Mouse (Mus musculus) midbrain, embryonic 13.5 days (tissue): Measurements from ENCODE around the gene Sesn1. TPM values are rescaled to one million over a fixed set of nuclear protein-coding genes. Genes with fewer than 3 reads are reported as not detected.
"Not testable (repeated sequence)": the region's sequence is repeated elsewhere in the genome, so short reads cannot be mapped to it uniquely, and the experiment has no call there.

Experiments
- ATAC-seq: fragments of 200-750 bp; cut with Nextera tagmentation; 2 replicates; pipeline ENCODE4 v1.8.0; 2017; ENCODE audit warnings: mild to moderate bottlenecking, moderate TSS enrichment, moderate library complexity
- H3K27ac ChIP-seq: fragments of 300-500 bp; sonication (generic); 2 replicates; pipeline ENCODE4 v1.5.1; 2015; ENCODE audit warnings: inconsistent platforms, mild to moderate bottlenecking, moderate library complexity
- H3K27me3 ChIP-seq: fragments of 300-500 bp; sonication (generic); 2 replicates; pipeline ENCODE4 v1.6.1; 2015; ENCODE audit warnings: mild to moderate bottlenecking, inconsistent platforms
- H3K36me3 ChIP-seq: fragments of 300-500 bp; sonication (generic); 2 replicates; pipeline ENCODE4 v1.6.1; 2015; ENCODE audit warnings: mild to moderate bottlenecking, inconsistent platforms
- H3K4me1 ChIP-seq: fragments of 300-500 bp; sonication (generic); replicated peaks from 2 replicates; pipeline ENCODE4 v1.6.1; 2015; ENCODE audit warnings: inconsistent platforms
- H3K4me2 ChIP-seq: fragments of 300-500 bp; sonication (generic); replicated peaks from 2 replicates; pipeline ENCODE4 v1.6.1; 2015; ENCODE audit warnings: moderate library complexity, mild to moderate bottlenecking, inconsistent platforms
- H3K4me3 ChIP-seq: fragments of 300-500 bp; sonication (generic); replicated peaks from 2 replicates; pipeline ENCODE4 v1.5.1; 2015; ENCODE audit warnings: mild to moderate bottlenecking, inconsistent platforms
- H3K9ac ChIP-seq: fragments of 300-500 bp; sonication (generic); replicated peaks from 2 replicates; pipeline ENCODE4 v1.6.1; 2015; ENCODE audit warnings: mild to moderate bottlenecking, inconsistent platforms
- H3K9me3 ChIP-seq: fragments of 300-500 bp; sonication (generic); 2 replicates; pipeline ENCODE4 v1.6.1; 2016; ENCODE audit warnings: mild to moderate bottlenecking, inconsistent platforms
- WGBS: fragments of 180-500 bp; shearing (Covaris S2); methylation state at CpG from one replicate; pipeline ENCODE4 v1.1.7; 2015; 5-methylcytosine and 5-hydroxymethylcytosine counted together
- polyA plus RNA-seq: library from polyadenylated mRNA; unstranded; fragments of >200 nt; fragmentation: Nextera tagmentation; extraction: Ambion mirVana; gene quantifications from 2 replicates; pipeline ENCODE4 v1.2.1, GENCODE M21; 2015

Gene Sesn1
- polyA plus RNA-seq, 1 experiment from 2014 or later, result 28.9 TPM

DNA sequence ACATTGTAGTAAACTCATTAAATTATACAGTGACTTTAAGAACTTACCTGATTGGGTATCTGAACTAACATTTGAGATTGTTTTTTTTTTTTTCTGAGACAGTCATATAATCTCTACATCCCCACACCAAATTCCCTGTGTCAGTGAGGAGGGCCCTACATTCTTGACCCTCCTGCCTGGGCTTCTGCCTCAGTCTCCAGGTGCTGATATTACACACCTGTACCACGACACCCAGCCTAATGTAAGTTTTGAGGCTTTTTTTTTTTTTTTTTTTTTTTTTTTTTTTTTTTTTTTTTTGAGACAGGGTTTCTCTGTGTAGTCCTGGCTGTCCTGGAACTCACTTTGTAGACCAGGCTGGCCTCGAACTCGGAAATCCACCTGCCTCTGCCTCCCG lies 13.5 kb downstream of the Sesn1 start:
- H3K36me3 ChIP-seq, H3K4me3 ChIP-seq, H3K9me3 ChIP-seq, ATAC-seq, H3K27me3 ChIP-seq, H3K4me2 ChIP-seq, H3K27ac ChIP-seq, H3K9ac ChIP-seq, H3K4me1 ChIP-seq: not testable (repeated sequence)
- 84% methylated on average over 4 of the region's 4 CpGs for WGBS

DNA sequence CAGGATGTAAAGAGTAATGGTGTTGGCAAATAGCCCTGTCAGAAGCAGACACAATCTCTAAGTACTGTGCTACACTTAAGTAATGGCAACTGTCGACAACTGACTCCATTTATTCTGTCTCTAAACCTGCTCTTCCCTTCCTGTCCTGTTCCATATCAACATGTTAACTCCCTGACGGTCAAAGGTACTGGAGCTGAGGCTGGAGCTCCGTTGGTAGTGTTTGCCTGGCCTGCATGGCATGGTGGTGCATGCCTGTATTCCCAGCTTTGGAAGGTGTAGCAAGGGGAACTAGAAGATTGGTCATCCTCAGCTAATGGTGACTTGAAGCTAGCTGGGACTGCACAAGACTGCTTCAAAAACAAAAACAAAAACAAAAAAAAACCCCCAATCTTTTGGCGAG lies 14.2 kb downstream of the Sesn1 start:
- H3K4me1 ChIP-seq, result no peaks in the 10 kb centered on the region
- no peak overlapping the region for H3K27ac ChIP-seq
- ATAC-seq, result no peak
- H3K9ac ChIP-seq, result no peak overlapping the region
- no peaks in the 10 kb centered on the region for H3K9me3 ChIP-seq
- H3K27me3 ChIP-seq, result no peaks in the 10 kb centered on the region
- H3K4me3 ChIP-seq, result no peak overlapping the region
- no peak overlapping the region for H3K4me2 ChIP-seq
- H3K36me3 ChIP-seq, result no peaks in the 10 kb centered on the region
- WGBS, result 88% methylated on average over 4 of the region's 4 CpGs

DNA sequence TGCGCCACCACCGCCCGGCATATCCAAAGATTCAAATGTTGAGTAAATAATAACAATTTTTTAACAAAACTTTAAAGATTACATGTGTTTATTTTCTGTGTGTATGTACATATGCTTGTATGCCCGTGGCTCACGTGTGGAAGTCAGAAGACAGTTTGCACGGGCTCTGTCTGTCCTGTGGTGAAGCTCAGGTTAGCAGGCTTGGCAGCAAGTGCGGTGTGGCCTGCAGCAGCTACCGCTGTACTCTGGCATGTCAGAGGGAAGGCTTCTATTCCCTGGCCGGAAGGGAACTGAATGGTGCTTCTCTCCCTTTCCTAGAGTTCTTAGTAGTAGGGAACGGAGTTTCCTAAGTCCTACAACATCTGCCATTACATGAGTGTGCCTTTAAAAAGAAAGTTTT lies 15.3 kb downstream of the Sesn1 start:
- Histone ChIP-seq H3K4me3 (no peak overlapping the region), H3K4me1 (no peaks in the 10 kb centered on the region), H3K9ac (no peak overlapping the region), H3K4me2 (no peak overlapping the region), H3K27me3 (no peaks in the 10 kb centered on the region), H3K9me3 (no peaks in the 10 kb centered on the region), H3K36me3 (no peaks in the 10 kb centered on the region), H3K27ac (no peak overlapping the region)
- no peak for ATAC-seq
- WGBS, result 88% methylated on average over 10 of the region's 10 CpGs

DNA sequence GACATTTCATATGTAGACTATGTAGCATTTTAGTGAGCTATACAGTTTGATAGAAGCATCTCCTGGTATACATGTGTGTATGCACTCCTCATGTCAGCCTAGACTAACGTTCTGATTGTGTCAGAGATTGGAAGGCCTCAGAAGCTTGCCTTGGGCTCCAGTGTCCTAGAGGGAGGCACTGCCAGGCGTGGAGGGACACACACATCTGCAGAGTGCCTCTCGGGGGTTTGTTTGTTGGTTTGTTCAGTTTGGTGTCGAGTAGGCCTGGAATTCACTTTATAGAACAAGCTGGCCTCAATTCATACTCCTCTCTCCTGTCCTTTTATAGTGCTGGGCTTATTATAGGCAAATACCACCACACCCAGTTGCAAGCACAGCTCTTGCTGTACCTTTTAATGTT lies 16.3 kb downstream of the Sesn1 start:
- no peaks in the 10 kb centered on the region for H3K36me3 ChIP-seq
- no peak overlapping the region for H3K9ac ChIP-seq
- no peak for ATAC-seq
- H3K4me1 ChIP-seq, result no peaks in the 10 kb centered on the region
- H3K9me3 ChIP-seq, result no peaks in the 10 kb centered on the region
- WGBS, result 90% methylated on average over 4 of the region's 4 CpGs
- no peaks in the 10 kb centered on the region for H3K27me3 ChIP-seq
- H3K4me2 ChIP-seq, result no peak overlapping the region
- H3K27ac ChIP-seq, result no peak overlapping the region
- no peak overlapping the region for H3K4me3 ChIP-seq

DNA sequence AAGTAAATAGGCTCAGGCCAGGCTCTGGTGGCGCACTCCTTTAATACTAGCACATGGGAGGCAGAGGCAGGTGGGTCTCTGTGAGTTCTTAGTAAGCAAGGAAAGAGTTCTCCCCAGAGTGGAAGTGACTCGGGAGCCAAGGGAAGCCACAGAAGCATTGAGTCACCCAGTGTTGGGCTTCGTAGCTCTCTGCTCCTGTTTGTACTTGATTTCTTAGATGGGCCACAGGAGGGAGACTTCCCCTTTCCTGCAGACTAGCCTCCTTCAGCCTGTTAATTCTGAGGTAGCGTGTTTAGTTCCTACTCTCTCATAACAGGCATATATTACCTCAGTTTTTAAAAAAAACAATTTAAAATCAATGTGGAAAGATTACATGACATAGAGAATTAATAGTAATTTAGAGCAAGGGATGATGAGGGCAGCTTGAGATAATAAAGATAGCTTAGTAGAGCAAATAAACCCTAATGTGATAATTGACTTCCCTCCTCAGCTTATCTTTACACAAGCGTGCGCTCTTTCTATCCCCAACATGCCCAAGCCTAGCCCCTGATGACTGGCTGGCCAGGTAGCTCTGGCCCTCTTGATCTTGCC lies 16.9 kb downstream of the Sesn1 start:
- no peak overlapping the region for H3K4me2 ChIP-seq
- H3K9me3 ChIP-seq, result no peaks in the 10 kb centered on the region
- H3K9ac ChIP-seq, result no peak overlapping the region
- 91% methylated on average over 6 of the region's 6 CpGs for WGBS
- H3K4me3 ChIP-seq, result no peak overlapping the region
- ATAC-seq, result no peak
- H3K36me3 ChIP-seq, result no peaks in the 10 kb centered on the region
- no peaks in the 10 kb centered on the region for H3K27me3 ChIP-seq
- H3K27ac ChIP-seq, result no peak overlapping the region
- no peaks in the 10 kb centered on the region for H3K4me1 ChIP-seq

DNA sequence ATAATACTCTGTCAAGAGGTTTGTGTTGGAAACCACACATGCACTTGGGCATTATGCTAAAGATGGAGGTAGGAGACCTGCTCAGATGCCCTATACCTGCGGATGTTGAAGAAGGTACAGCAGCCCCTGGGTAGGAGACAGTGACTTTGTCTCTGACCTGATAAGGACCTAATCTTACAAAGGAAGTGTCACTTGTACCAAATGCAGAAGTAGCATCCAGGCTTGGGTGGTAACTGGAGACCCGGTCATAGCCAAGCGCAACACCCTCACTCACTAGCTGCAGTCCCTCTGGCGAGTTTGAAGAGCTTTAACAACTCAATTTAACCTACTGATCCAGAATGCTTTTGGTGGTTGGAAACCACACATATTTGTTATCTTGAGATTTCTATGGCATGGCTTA lies 18.0 kb downstream of the Sesn1 start:
- WGBS, result 88% methylated on average over 4 of the region's 4 CpGs

DNA sequence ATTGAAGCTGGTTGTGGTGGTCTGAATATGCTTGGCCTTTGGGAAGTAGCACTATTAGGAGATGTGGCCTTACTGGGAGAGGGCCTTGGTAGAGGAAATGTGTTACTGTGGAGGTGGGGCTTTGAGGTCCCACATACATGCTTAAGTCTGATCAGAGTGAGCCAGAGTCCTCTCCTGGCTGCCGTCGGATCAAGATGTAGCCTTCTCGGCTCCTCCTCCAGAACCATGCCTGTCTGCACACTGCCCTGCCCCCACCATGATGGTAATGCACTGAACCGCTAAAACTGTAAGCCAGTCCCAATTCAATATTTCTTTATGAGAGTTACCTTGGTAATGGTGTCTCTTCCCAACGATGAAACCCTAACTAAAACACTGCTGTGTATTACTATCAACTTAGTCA lies 19.5 kb downstream of the Sesn1 start:
- H3K4me2 ChIP-seq, result no peak overlapping the region
- H3K9me3 ChIP-seq, result no peaks in the 10 kb centered on the region
- no peaks in the 10 kb centered on the region for H3K4me1 ChIP-seq
- no peak for ATAC-seq
- H3K36me3 ChIP-seq, result no peaks in the 10 kb centered on the region
- H3K27ac ChIP-seq, result no peak overlapping the region
- no peak overlapping the region for H3K4me3 ChIP-seq
- WGBS, result 91% methylated on average over 5 of the region's 5 CpGs
- no peak overlapping the region for H3K9ac ChIP-seq
- H3K27me3 ChIP-seq, result no peaks in the 10 kb centered on the region

More for the DNA sequence above, 18.0 kb downstream of the Sesn1 start:
- Histone ChIP-seq H3K4me3 (no peak overlapping the region), H3K36me3 (no peaks in the 10 kb centered on the region), H3K27ac (no peak overlapping the region), H3K4me1 (no peaks in the 10 kb centered on the region), H3K27me3 (no peaks in the 10 kb centered on the region), H3K9ac (no peak overlapping the region), H3K4me2 (no peak overlapping the region), H3K9me3 (no peaks in the 10 kb centered on the region)
- ATAC-seq, result no peak

DNA sequence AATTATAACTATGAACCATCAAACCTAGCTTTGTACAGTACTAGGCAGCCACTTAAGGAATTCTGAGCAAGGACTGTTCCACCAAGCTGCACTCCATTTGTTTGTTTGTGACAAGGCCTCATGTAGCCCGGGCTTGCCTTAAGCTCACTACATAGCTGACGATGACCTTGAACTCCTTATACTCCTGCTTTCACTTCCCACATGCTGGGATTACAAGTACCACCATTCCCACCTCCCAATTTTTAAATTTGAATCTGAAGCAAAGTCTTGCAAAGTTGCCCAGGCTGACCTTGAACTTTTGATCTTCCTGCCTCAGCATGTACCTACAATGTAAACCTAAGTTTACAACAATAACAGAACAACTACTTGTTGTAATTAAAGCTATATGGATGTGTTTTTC lies 20.2 kb downstream of the Sesn1 start:
- Histone ChIP-seq H3K27ac (no peak overlapping the region), H3K9me3 (no peaks in the 10 kb centered on the region), H3K4me3 (no peak overlapping the region), H3K9ac (no peak overlapping the region), H3K4me2 (no peak overlapping the region), H3K27me3 (no peaks in the 10 kb centered on the region), H3K36me3 (no peaks in the 10 kb centered on the region), H3K4me1 (no peaks in the 10 kb centered on the region)
- 90% methylated on average over 2 of the region's 2 CpGs for WGBS
- no peak for ATAC-seq

DNA sequence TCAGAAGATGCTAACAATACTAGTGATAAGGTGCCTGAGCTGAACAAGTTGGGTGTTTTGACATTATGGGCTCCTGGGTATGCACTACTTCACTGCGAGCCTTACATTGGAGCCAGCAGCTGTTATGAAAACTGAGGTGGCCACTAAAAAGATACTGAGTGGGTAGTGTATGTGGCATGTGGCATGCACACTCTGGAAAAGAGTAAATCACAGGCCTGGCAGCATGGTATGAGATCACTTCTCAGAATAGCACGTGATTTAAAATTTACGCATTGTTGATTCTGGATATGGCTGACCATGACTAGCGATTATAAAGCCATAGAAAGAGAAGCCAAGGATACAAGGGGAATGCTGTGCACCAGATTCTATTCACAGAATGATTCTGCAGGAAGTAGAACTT lies 20.7 kb downstream of the Sesn1 start:
- 74% methylated on average over 4 of the region's 4 CpGs for WGBS
- no peaks in the 10 kb centered on the region for H3K4me1 ChIP-seq

DNA sequence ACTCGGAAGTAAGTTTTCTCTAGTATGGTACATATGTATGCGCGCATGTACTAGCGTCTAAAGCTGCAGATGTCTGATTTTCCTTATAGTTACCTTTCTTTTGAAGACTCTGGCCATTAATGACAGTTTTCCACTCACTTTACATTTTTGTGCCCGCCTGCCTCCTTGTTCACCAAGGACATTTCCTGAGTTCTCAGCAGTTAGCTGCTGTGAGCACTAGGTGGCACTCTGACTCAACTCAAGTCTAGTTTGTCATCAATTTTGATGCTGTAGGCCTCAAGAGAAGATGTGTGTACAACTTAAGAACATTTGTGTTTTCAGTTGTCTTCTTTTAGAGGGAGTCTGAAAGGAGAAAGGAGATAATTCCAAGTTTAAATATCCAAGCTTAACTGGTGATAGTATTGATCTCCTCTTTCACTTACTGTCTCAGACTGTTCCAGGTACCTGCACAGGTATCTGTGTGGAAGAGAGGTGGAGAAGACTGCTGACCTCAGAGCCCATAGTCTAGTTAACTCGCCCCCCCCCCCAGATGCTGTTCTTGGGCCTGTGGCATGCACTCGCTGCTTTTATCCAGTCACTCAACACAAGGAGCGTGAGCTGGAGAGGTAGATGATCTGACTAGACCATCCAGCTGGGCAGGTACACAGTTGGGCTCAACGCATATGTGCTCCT lies 21.3 kb downstream of the Sesn1 start:
- 61% methylated on average over 9 of the region's 9 CpGs for WGBS
- no peak overlapping the region for H3K4me3 ChIP-seq
- no peaks in the 10 kb centered on the region for H3K27me3 ChIP-seq
- H3K9ac ChIP-seq, result no peak overlapping the region
- no peak overlapping the region for H3K27ac ChIP-seq
- no peak overlapping the region for H3K4me2 ChIP-seq
- no peaks in the 10 kb centered on the region for H3K36me3 ChIP-seq
- no peaks in the 10 kb centered on the region for H3K4me1 ChIP-seq
- no peaks in the 10 kb centered on the region for H3K9me3 ChIP-seq
- 0 out of 2 replicates have a peak, but pooled peaks have one; percentile 14 for ATAC-seq

More for the DNA sequence above, 20.7 kb downstream of the Sesn1 start:
- Histone ChIP-seq H3K9ac (no peak overlapping the region), H3K36me3 (no peaks in the 10 kb centered on the region), H3K4me3 (no peak overlapping the region), H3K4me2 (no peak overlapping the region), H3K27me3 (no peaks in the 10 kb centered on the region), H3K27ac (no peak overlapping the region), H3K9me3 (no peaks in the 10 kb centered on the region)
- ATAC-seq, result no peak

DNA sequence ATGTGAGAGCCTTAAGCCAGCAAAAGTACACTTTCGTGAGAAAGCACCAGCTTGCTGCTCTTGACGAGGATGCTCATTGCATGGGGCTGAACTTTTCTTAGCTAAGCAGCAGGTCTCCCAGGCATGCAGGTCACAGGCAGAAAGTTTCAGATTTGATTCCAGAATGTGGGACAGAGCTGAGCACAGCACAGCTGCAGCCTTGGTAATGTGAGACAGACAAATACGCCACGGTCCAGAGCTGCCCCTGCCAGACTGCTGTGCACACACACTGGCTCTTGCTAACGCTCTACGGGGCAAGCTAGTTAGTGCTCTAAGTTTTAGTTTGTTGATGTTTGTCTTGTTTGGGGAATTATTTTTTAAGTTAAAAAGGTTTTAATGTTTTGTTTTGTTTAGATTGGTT lies 22.5 kb downstream of the Sesn1 start:
- Histone ChIP-seq H3K4me1 (no peaks in the 10 kb centered on the region), H3K4me3 (no peak overlapping the region), H3K9me3 (peaks cover 4% of the 10 kb centered on the region; the same call in 1 of the 2 replicates), H3K4me2 (no peak overlapping the region), H3K36me3 (0 out of 2 replicates have a peak, but pooled peaks cover 5% of the 10 kb centered on the region), H3K9ac (no peak overlapping the region), H3K27ac (no peak overlapping the region), H3K27me3 (no peaks in the 10 kb centered on the region)
- 76% methylated on average over 6 of the region's 6 CpGs for WGBS
- no peak for ATAC-seq

DNA sequence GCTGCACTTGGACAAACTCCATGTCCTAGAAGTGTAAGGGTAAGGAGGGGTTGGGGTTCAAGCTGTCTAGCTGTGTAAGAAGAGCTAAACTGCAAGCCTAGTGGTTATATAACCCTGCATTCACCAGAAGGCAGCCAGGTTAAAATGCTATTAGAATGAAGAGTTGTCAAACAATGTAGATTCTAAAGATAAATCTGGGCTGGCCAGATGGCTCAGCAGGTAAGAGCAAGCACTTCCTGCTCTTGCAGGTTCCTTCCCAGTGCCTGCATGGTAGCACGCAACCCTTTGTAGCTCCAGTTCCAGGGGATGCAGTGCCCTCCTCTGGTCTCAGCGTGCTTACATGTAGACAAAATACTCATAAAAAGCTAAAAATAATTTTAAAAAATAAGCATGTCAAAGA lies 24.4 kb downstream of the Sesn1 start:
- Histone ChIP-seq H3K36me3 (0 out of 2 replicates have a peak, but pooled peaks cover 5% of the 10 kb centered on the region), H3K4me3 (no peak overlapping the region), H3K27ac (no peak overlapping the region), H3K4me2 (no peak overlapping the region), H3K4me1 (no peaks in the 10 kb centered on the region), H3K9ac (no peak overlapping the region), H3K27me3 (no peaks in the 10 kb centered on the region), H3K9me3 (peaks cover 4% of the 10 kb centered on the region; the same call in 1 of the 2 replicates)
- ATAC-seq, result no peak
- 91% methylated on average over 2 of the region's 2 CpGs for WGBS

DNA sequence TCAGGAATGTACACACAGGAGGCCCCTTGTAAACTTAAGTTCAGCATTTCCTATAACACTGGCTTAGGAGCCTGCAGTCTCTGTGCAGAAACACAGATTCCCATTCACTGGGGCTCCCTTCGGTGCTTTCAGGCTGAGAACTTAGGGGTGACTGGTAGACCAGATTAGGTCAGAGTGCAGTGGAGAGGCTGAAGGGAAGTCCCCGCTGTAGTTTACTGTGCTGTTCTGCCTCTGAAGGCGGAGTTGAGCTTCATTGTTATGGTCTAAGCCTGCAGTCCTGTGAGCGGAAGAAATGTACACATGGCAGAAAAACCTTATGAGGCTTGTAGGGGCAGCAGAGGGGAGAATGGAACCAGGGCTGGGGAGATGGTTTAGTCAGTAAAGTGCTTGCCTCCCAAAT lies 29.2 kb downstream of the Sesn1 start:
- Histone ChIP-seq H3K27ac (no peak overlapping the region), H3K9me3 (peaks cover 4% of the 10 kb centered on the region; the same call in 1 of the 2 replicates), H3K27me3 (no peaks in the 10 kb centered on the region), H3K4me3 (no peak overlapping the region), H3K9ac (no peak overlapping the region), H3K4me1 (no peaks in the 10 kb centered on the region), H3K36me3 (0 out of 2 replicates have a peak, but pooled peaks cover 5% of the 10 kb centered on the region), H3K4me2 (no peak overlapping the region)
- ATAC-seq, result no peak
- WGBS, result 90% methylated on average over 4 of the region's 4 CpGs
